Mouse (Mus musculus): ENCODE measurements around the gene 1810010D01Rik. TPM values are rescaled to one million over a fixed set of nuclear protein-coding genes. Genes with fewer than 3 reads are reported as not detected.

Gene 1810010D01Rik
- polyA plus RNA-seq, 1 experiment from 2014 or later: 1.5 TPM

DNA sequence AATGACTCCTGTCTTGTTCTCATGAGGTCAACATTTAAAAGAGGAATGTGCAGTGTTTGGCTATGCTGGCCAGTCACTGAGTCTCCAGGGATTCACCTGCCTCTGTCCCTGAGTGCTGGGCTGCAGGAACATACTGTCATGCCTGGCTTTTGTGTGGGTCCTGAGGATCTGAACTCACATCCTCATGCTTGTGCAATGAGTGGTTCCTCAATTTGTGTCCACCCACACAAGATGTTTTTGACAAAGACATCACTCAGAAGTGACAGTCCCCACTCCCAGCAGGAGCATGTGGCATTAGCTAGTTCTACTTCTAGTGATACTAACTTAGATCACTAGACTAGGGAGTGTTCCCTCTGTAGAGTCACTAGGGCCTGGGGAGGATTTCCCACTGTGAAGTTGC is 17.4 kb downstream of the 1810010D01Rik start:
- ATAC-seq (ENCODE audit: insufficient read depth, low FRiP score): no peak
- Histone ChIP-seq H3K36me3 (ENCODE audit: control insufficient read depth, insufficient read depth, low read length) (no peaks in the 10 kb centered on the region), H3K9ac (ENCODE audit: low read length) (no peak overlapping the region), H3K4me1 (ENCODE audit: control insufficient read depth, insufficient read depth, low read length) (peaks cover 19% of the 10 kb centered on the region), H3K9me3 (replicated peaks; ENCODE audit: control insufficient read depth, low read length) (no peaks in the 10 kb centered on the region), H3K27me3 (ENCODE audit: control insufficient read depth, insufficient read depth, low read length) (no peaks in the 10 kb centered on the region), H3K27ac (ENCODE audit: low read length) (no peak overlapping the region), H3K4me2 (ENCODE audit: low read depth, low read length) (no peak overlapping the region), H3K4me3 (replicated peaks; ENCODE audit: low read length) (no peak overlapping the region)

DNA sequence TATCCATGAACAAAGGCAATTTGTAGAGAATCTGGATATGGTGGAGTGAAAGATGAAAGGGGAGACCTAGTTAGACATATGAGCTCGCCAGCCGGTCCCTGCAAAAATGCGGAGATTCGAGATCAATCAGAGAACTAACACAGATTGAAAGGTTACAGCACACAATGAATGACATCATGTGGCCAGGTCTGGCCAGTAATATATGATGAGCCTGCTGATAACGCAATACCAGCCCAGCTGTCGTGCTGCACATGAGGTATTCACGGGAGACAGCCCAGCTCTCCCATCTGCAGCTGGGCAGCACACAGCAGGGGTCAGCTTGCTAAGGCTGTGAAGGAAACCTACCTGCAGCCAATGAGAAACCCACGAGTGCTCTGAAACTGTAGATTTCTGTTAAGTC is 18.6 kb downstream of the 1810010D01Rik start:
- no peak overlapping the region for H3K27ac ChIP-seq (ENCODE audit: low read length)
- H3K4me3 ChIP-seq (replicated peaks; ENCODE audit: low read length): no peak overlapping the region
- H3K4me1 ChIP-seq (ENCODE audit: control insufficient read depth, insufficient read depth, low read length): peaks cover 7% of the 10 kb centered on the region
- no peaks in the 10 kb centered on the region for H3K9me3 ChIP-seq (replicated peaks; ENCODE audit: control insufficient read depth, low read length)
- 43% methylated on average over 8 of the region's 8 CpGs for WGBS
- H3K9ac ChIP-seq (ENCODE audit: low read length): no peak overlapping the region
- ATAC-seq (ENCODE audit: insufficient read depth, low FRiP score): no peak
- H3K36me3 ChIP-seq (ENCODE audit: control insufficient read depth, insufficient read depth, low read length): no peaks in the 10 kb centered on the region
- H3K27me3 ChIP-seq (ENCODE audit: control insufficient read depth, insufficient read depth, low read length): no peaks in the 10 kb centered on the region
- H3K4me2 ChIP-seq (ENCODE audit: low read depth, low read length): no peak overlapping the region

DNA sequence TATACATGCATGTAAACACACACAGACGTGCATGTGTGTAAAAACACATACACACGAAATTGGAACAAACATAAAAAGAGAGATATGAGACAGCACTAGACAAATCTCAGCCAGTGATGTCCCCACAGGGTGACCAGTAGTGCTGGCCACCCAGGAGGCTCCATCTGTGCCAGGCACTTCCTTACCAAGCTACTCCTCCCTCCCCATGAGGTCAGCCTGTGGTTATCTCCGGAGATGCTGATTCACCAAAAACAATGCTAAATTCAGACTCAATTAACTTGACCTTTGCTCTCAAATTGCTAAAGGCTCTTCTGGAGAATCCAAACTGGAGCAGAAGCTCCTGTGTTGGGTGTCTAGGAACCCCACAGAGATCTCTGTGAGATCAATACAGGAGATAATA is 20.1 kb downstream of the 1810010D01Rik start:
- H3K4me1 ChIP-seq (ENCODE audit: control insufficient read depth, insufficient read depth, low read length): no peaks in the 10 kb centered on the region
- no peak overlapping the region for H3K4me3 ChIP-seq (replicated peaks; ENCODE audit: low read length)
- H3K36me3 ChIP-seq (ENCODE audit: control insufficient read depth, insufficient read depth, low read length): no peaks in the 10 kb centered on the region
- 54% methylated on average over 3 of the region's 3 CpGs for WGBS
- H3K27ac ChIP-seq (ENCODE audit: low read length): no peak overlapping the region
- no peak for ATAC-seq (ENCODE audit: insufficient read depth, low FRiP score)
- no peak overlapping the region for H3K9ac ChIP-seq (ENCODE audit: low read length)
- H3K9me3 ChIP-seq (replicated peaks; ENCODE audit: control insufficient read depth, low read length): no peaks in the 10 kb centered on the region
- H3K27me3 ChIP-seq (ENCODE audit: control insufficient read depth, insufficient read depth, low read length): no peaks in the 10 kb centered on the region
- H3K4me2 ChIP-seq (ENCODE audit: low read depth, low read length): no peak overlapping the region

DNA sequence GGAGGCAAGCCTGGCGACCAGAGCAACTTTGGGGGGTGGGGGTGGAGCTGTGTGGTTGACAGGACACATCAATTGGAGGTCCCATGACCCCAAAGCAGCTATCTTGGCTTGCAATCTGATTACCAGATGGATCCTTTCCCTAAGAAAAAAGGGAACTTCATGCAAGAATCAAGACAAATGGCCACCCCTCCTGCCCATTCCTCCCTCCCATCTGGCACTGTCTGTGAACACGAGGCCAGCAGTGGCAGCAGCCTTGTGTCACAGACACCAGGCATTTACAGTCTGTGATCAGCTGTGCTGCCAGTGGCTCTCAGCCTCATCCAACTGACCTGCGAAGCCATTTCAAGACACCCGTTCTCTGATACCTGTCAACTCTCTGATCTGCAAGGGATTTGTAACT is 25.5 kb downstream of the 1810010D01Rik start:
- Histone ChIP-seq H3K36me3 (ENCODE audit: control insufficient read depth, insufficient read depth, low read length) (no peaks in the 10 kb centered on the region), H3K9ac (ENCODE audit: low read length) (no peak overlapping the region), H3K4me3 (replicated peaks; ENCODE audit: low read length) (no peak overlapping the region), H3K4me2 (ENCODE audit: low read depth, low read length) (no peak overlapping the region), H3K27ac (ENCODE audit: low read length) (no peak overlapping the region), H3K9me3 (replicated peaks; ENCODE audit: control insufficient read depth, low read length) (no peaks in the 10 kb centered on the region), H3K4me1 (ENCODE audit: control insufficient read depth, insufficient read depth, low read length) (peaks cover 8% of the 10 kb centered on the region; the same call in 1 of the 2 replicates), H3K27me3 (ENCODE audit: control insufficient read depth, insufficient read depth, low read length) (no peaks in the 10 kb centered on the region)
- 55% methylated on average over 4 of the region's 4 CpGs for WGBS
- no peak for ATAC-seq (ENCODE audit: insufficient read depth, low FRiP score)

DNA sequence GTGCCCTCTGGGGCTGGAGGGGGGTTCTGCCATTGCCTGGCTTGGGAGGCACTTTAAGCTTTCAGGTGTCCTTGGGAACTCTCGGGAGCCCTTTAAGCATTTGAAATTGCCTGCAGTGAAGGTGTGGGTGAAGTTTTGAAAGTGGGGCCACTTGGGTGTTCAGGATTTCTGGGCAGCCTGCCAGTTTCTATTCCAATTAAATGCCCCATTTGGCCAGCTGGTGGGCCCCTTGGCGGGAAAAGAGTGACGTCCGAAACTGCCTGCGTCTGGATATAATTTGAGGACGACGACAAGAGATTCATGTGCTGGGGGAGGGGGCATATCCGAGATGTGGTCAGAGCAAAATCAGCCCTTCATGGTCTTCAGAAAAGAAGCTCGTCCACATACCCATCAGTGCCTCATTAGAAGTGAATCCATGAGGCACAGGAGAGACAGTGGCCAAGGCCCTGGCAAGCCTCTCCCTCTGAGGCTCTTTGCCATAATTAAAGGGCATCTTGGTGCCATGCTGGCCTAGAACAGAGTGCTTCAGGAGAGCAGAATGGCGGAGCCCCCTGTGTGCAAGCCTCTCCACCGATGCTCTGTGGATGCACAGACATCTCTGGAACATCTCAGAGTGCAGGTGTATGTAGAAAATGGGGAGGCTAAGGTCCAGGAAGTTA is 26.4 kb downstream of the 1810010D01Rik start:
- Histone ChIP-seq H3K9me3 (replicated peaks; ENCODE audit: control insufficient read depth, low read length) (no peaks in the 10 kb centered on the region), H3K4me3 (replicated peaks; ENCODE audit: low read length) (no peak overlapping the region), H3K9ac (ENCODE audit: low read length) (no peak overlapping the region), H3K4me1 (ENCODE audit: control insufficient read depth, insufficient read depth, low read length) (peaks cover 8% of the 10 kb centered on the region; the same call in 1 of the 2 replicates), H3K36me3 (ENCODE audit: control insufficient read depth, insufficient read depth, low read length) (no peaks in the 10 kb centered on the region), H3K27ac (ENCODE audit: low read length) (no peak overlapping the region), H3K4me2 (ENCODE audit: low read depth, low read length) (no peak overlapping the region), H3K27me3 (ENCODE audit: control insufficient read depth, insufficient read depth, low read length) (no peaks in the 10 kb centered on the region)
- 50% methylated on average over 11 of the region's 11 CpGs for WGBS
- ATAC-seq (ENCODE audit: insufficient read depth, low FRiP score): no peak

DNA sequence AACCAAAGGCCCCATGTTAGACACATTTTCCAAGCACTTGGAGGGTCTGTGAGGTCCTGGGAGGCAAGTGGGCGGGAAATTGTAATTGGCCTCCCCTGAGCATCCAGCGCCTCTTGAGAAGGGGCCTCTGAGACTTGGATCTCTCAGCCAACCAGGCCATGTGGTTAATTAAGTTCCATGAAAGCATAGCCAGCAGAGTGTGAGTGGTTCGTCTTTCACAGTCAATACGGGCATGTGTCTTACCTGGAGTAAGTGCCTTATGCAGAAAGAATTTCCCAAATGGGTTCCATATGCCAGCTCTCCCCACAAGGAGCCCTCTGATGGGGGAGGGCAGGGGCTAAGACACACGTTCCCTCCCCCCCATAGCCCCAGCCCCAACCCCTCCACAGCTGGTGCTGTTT is 28.2 kb downstream of the 1810010D01Rik start:
- WGBS: 44% methylated on average over 5 of the region's 5 CpGs
- Histone ChIP-seq H3K27me3 (ENCODE audit: control insufficient read depth, insufficient read depth, low read length) (no peaks in the 10 kb centered on the region), H3K27ac (ENCODE audit: low read length) (no peak overlapping the region; the same call in 1 of the 2 replicates), H3K9me3 (replicated peaks; ENCODE audit: control insufficient read depth, low read length) (no peaks in the 10 kb centered on the region), H3K4me1 (ENCODE audit: control insufficient read depth, insufficient read depth, low read length) (peaks cover 8% of the 10 kb centered on the region; the same call in 1 of the 2 replicates), H3K36me3 (ENCODE audit: control insufficient read depth, insufficient read depth, low read length) (no peaks in the 10 kb centered on the region), H3K4me2 (ENCODE audit: low read depth, low read length) (no peak overlapping the region), H3K4me3 (replicated peaks; ENCODE audit: low read length) (no peak overlapping the region), H3K9ac (ENCODE audit: low read length) (no peak overlapping the region; the same call in 1 of the 2 replicates)
- ATAC-seq (ENCODE audit: insufficient read depth, low FRiP score): peak; percentile 68; the same call in 1 of the 2 replicates

DNA sequence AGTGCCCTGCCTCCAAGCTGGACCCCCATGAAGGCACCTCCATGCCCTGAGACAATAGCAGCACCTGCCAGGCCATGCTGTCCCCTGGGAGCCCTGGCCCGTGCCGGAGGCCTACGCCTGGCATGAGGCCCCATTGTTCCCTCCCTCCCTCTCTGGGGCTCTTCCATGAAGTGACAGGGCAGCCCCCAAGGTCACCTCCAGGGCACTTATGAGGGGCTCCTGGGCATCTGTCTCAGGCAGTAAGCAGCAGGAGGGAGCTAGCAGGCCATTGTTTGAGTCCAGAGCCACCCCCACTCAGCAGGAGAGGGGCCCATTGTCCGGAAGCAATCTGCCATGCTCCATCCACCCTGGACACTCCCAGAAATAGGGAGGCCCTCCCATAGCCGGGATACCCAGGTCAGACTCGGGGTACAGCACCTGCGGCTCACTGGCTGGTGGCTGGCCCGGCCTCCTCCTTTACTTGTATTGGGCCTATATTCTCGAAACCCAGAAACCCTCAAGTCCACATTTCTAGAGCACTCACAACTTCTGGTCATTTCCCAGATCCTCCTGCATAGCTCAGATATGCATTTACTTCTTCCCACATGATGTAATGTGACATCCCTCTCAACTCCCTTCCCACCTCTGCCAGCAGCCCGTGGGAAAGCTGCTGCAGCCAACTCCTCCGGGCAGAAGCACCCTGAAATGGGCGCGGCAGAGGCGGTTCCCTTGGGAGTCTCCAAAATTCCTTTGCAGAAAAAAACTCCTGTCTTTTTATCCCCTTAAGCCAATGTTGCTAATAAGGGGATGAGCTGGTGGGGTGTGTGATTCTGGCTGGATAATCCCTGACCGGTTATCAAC is 30.9 kb downstream of the 1810010D01Rik start:
- no peak for ATAC-seq (ENCODE audit: insufficient read depth, low FRiP score)
- H3K27me3 ChIP-seq (ENCODE audit: control insufficient read depth, insufficient read depth, low read length): no peaks in the 10 kb centered on the region
- 59% methylated on average over 15 of the region's 15 CpGs for WGBS
- H3K4me3 ChIP-seq (replicated peaks; ENCODE audit: low read length): no peak overlapping the region
- H3K27ac ChIP-seq (ENCODE audit: low read length): no peak overlapping the region
- no peaks in the 10 kb centered on the region for H3K36me3 ChIP-seq (ENCODE audit: control insufficient read depth, insufficient read depth, low read length)
- peaks cover 8% of the 10 kb centered on the region; the same call in 1 of the 2 replicates for H3K4me1 ChIP-seq (ENCODE audit: control insufficient read depth, insufficient read depth, low read length)
- no peak overlapping the region for H3K4me2 ChIP-seq (ENCODE audit: low read depth, low read length)
- no peak overlapping the region for H3K9ac ChIP-seq (ENCODE audit: low read length)
- H3K9me3 ChIP-seq (replicated peaks; ENCODE audit: control insufficient read depth, low read length): no peaks in the 10 kb centered on the region

DNA sequence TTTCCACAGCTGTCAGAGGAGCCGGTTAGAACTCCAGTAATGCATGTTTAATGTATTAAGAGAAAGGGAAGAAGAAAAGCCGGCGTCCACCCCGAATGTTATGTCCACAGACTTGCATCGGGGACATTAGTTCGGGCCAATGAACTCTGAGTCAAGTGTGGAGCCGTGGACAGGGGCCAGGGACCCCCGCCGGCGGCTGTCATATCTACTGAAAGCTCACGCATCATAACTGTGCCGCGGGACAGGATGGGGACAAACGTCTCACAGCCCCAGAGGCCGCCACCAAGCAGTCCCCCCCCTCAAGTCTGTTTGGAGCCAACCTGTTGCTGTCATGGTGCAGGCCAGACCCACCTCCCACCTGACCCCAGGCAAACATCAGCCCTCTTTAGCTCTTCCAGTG is 34.4 kb downstream of the 1810010D01Rik start:
- no peaks in the 10 kb centered on the region for H3K36me3 ChIP-seq (ENCODE audit: control insufficient read depth, insufficient read depth, low read length)
- H3K27ac ChIP-seq (ENCODE audit: low read length): no peak overlapping the region
- WGBS: 59% methylated on average over 15 of the region's 15 CpGs
- H3K27me3 ChIP-seq (ENCODE audit: control insufficient read depth, insufficient read depth, low read length): no peaks in the 10 kb centered on the region
- no peaks in the 10 kb centered on the region for H3K9me3 ChIP-seq (replicated peaks; ENCODE audit: control insufficient read depth, low read length)
- no peak overlapping the region for H3K9ac ChIP-seq (ENCODE audit: low read length)
- H3K4me2 ChIP-seq (ENCODE audit: low read depth, low read length): no peak overlapping the region
- H3K4me3 ChIP-seq (replicated peaks; ENCODE audit: low read length): no peak overlapping the region
- no peaks in the 10 kb centered on the region for H3K4me1 ChIP-seq (ENCODE audit: control insufficient read depth, insufficient read depth, low read length)
- ATAC-seq (ENCODE audit: insufficient read depth, low FRiP score): no peak

DNA sequence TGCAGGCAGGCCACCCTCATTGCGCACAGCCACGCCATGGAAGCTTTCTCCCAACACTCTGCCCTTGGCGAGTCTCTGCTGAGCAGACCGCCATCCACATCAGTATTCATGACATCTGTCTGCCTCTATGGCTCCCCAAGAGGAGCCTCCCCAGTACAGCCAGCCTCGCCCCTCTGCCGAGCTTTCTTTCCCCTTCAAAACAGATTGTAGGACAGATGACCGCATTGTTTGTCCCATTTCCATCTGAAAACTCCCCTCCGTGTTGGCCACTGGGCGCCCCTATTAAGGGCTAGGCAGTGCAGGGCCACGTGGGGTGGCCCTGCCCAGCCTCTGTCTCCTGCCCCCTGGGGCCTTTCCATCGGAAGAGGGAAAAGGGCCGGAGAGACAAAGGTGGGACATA is 34.8 kb downstream of the 1810010D01Rik start:
- no peak overlapping the region for H3K4me2 ChIP-seq (ENCODE audit: low read depth, low read length)
- WGBS: 17% methylated on average over 12 of the region's 12 CpGs
- H3K4me1 ChIP-seq (ENCODE audit: control insufficient read depth, insufficient read depth, low read length): no peaks in the 10 kb centered on the region
- peak overlapping the region; percentile 44; the same call in 1 of the 2 replicates for H3K9ac ChIP-seq (ENCODE audit: low read length)
- H3K36me3 ChIP-seq (ENCODE audit: control insufficient read depth, insufficient read depth, low read length): no peaks in the 10 kb centered on the region
- no peak overlapping the region for H3K4me3 ChIP-seq (replicated peaks; ENCODE audit: low read length)
- no peaks in the 10 kb centered on the region for H3K27me3 ChIP-seq (ENCODE audit: control insufficient read depth, insufficient read depth, low read length)
- no peaks in the 10 kb centered on the region for H3K9me3 ChIP-seq (replicated peaks; ENCODE audit: control insufficient read depth, low read length)
- no peak for ATAC-seq (ENCODE audit: insufficient read depth, low FRiP score)
- no peak overlapping the region for H3K27ac ChIP-seq (ENCODE audit: low read length)
